Mouse (Mus musculus): ENCODE results near the gene Rps6. TPM values are rescaled to one million over a fixed set of nuclear protein-coding genes. Genes with fewer than 3 reads are reported as not detected.

The Rps6 gene
- polyA plus RNA-seq, 1 experiment from 2014 or later, result 320 TPM

- no peak overlapping the region for H3K4me2 ChIP-seq (ENCODE audit: low read length)
- WGBS, result 91% methylated on average over 7 of the region's 7 CpGs
- H3K27ac ChIP-seq (ENCODE audit: low read length), result no peak overlapping the region
- H3K9ac ChIP-seq (ENCODE audit: low read depth, low read length), result no peak overlapping the region
- peaks cover 20% of the 10 kb centered on the region for H3K36me3 ChIP-seq (ENCODE audit: control insufficient read depth, insufficient read depth, low read length)
- no peaks in the 10 kb centered on the region for H3K4me1 ChIP-seq (ENCODE audit: control insufficient read depth, insufficient read depth, low read length)
- H3K4me3 ChIP-seq (ENCODE audit: low read depth, low read length), result no peak overlapping the region
- ATAC-seq, result no peak
- no peaks in the 10 kb centered on the region for H3K9me3 ChIP-seq (replicated peaks; ENCODE audit: control insufficient read depth, low read length, poor library complexity, severe bottlenecking)
- H3K27me3 ChIP-seq (ENCODE audit: control insufficient read depth, insufficient read depth, low read depth, low read length), result no peaks in the 10 kb centered on the region
These were observed 32.1 kb downstream of the Rps6 start for GRCm38 (mm10) chr4:86825143-86825542.

- no peaks in the 10 kb centered on the region for H3K4me1 ChIP-seq (ENCODE audit: control insufficient read depth, insufficient read depth, low read length)
- H3K27ac ChIP-seq (ENCODE audit: low read length), result no peak overlapping the region
- peaks cover 16% of the 10 kb centered on the region for H3K36me3 ChIP-seq (ENCODE audit: control insufficient read depth, insufficient read depth, low read length)
- 81% methylated on average over 2 of the region's 2 CpGs for WGBS
- H3K9me3 ChIP-seq (replicated peaks; ENCODE audit: control insufficient read depth, low read length, poor library complexity, severe bottlenecking), result no peaks in the 10 kb centered on the region
- ATAC-seq, result no peak
- H3K9ac ChIP-seq (ENCODE audit: low read depth, low read length), result no peak overlapping the region
- H3K27me3 ChIP-seq (ENCODE audit: control insufficient read depth, insufficient read depth, low read depth, low read length), result no peaks in the 10 kb centered on the region
- no peak overlapping the region for H3K4me2 ChIP-seq (ENCODE audit: low read length)
- no peak overlapping the region for H3K4me3 ChIP-seq (ENCODE audit: low read depth, low read length)
These were observed 34.0 kb downstream of the Rps6 start for GRCm38 (mm10) chr4:86823169-86823568.

DNA sequence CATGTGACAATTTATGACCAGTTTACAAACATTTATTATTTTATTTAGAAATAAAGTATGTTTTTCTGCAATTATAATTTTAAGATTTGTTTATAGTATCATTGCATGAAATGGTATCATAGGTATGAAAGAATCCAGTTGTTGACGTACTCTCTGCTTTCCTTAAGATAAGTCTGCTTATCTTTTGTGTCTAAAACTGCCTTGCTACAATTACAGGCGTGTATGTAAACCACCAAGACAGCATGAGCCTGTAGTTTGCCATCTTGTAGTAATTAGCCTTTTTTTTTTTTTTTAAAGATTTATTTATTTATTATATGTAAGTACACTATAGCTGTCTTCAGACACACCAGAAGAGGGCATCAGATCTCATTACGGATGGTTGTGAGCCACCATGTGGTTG lies 42.4 kb downstream of the Rps6 start:
- Histone ChIP-seq H3K9ac (ENCODE audit: low read depth, low read length) (no peak overlapping the region), H3K4me1 (ENCODE audit: control insufficient read depth, insufficient read depth, low read length) (no peaks in the 10 kb centered on the region), H3K4me2 (ENCODE audit: low read length) (no peak overlapping the region), H3K27me3 (ENCODE audit: control insufficient read depth, insufficient read depth, low read depth, low read length) (no peaks in the 10 kb centered on the region), H3K9me3 (replicated peaks; ENCODE audit: control insufficient read depth, low read length, poor library complexity, severe bottlenecking) (no peaks in the 10 kb centered on the region), H3K4me3 (ENCODE audit: low read depth, low read length) (no peak overlapping the region), H3K27ac (ENCODE audit: low read length) (no peak overlapping the region), H3K36me3 (ENCODE audit: control insufficient read depth, insufficient read depth, low read length) (no peaks in the 10 kb centered on the region)
- no peak for ATAC-seq
- WGBS, result 98% methylated on average over 3 of the region's 3 CpGs

- 55% methylated on average over 2 of the region's 2 CpGs for WGBS
- no peaks in the 10 kb centered on the region for H3K9me3 ChIP-seq (replicated peaks; ENCODE audit: control insufficient read depth, low read length, poor library complexity, severe bottlenecking)
- no peaks in the 10 kb centered on the region for H3K36me3 ChIP-seq (ENCODE audit: control insufficient read depth, insufficient read depth, low read length)
- no peaks in the 10 kb centered on the region for H3K4me1 ChIP-seq (ENCODE audit: control insufficient read depth, insufficient read depth, low read length)
- ATAC-seq, result no peak
- no peak overlapping the region for H3K4me2 ChIP-seq (ENCODE audit: low read length)
- H3K27me3 ChIP-seq (ENCODE audit: control insufficient read depth, insufficient read depth, low read depth, low read length), result no peaks in the 10 kb centered on the region
- H3K27ac ChIP-seq (ENCODE audit: low read length), result no peak overlapping the region
- H3K9ac ChIP-seq (ENCODE audit: low read depth, low read length), result no peak overlapping the region
- H3K4me3 ChIP-seq (ENCODE audit: low read depth, low read length), result no peak overlapping the region
These were observed 46.6 kb downstream of the Rps6 start for GRCm38 (mm10) chr4:86810604-86811003.

Other genes with a start within 250 kb of the Rps6 start
- 4.0 and 5.6 TPM in 2 replicates for gene Haus6, start 245.4 kb downstream of the Rps6 start, polyA plus RNA-seq (2015; fragmentation: Nextera tagmentation; extraction: Ambion mirVana)
- 38.2 and 40.2 TPM in 2 replicates for gene Plin2, start 187.4 kb downstream of the Rps6 start, polyA plus RNA-seq (2015; fragmentation: Nextera tagmentation; extraction: Ambion mirVana)
- gene Dennd4c, start 108.9 kb downstream of the Rps6 start, polyA plus RNA-seq (2015; fragmentation: Nextera tagmentation; extraction: Ambion mirVana), result 2.1 and 3.9 TPM in 2 replicates
- gene Acer2, start 17.0 kb upstream of the Rps6 start, polyA plus RNA-seq (2015; fragmentation: Nextera tagmentation; extraction: Ambion mirVana), result 22.0 and 22.7 TPM in 2 replicates